Mouse (Mus musculus) gastrocnemius, postnatal 25 days (tissue): ENCODE results near the gene Pard6a. TPM values are rescaled to one million over a fixed set of nuclear protein-coding genes. Genes with fewer than 3 reads are reported as not detected.

Experiments
- total RNA-seq, 2 experiments: library from RNA; stranded (reverse); gene quantifications; 1 replicate in 1 of 2; 2 replicates in 1 of 2; pipeline ENCODE4 v1.2.3; 2021

Pard6a gene
- total RNA-seq, 2 experiments from 2014 or later = 5.4 to 5.7 TPM

Other genes with a start within 250 kb of the Pard6a start
- gene Tppp3, start 229.6 kb upstream of the Pard6a start, total RNA-seq = 10 to 100 TPM; 86.7 to 99.2 TPM
- 10 to 100 TPM in 1 of 2 experiments, 1 to 10 TPM in 1; 8.7 to 10.1 TPM for gene Zdhhc1, start 204.2 kb upstream of the Pard6a start, total RNA-seq
- under 1 TPM; 0.51 to 0.61 TPM for gene Hsd11b2, start 182.4 kb upstream of the Pard6a start, total RNA-seq
- gene Atp6v0d1, start 135.1 kb upstream of the Pard6a start, total RNA-seq = 10 to 100 TPM; 41.7 to 45.1 TPM
- gene Ripor1, start 95.9 kb upstream of the Pard6a start, total RNA-seq = 10 to 100 TPM; 15.5 to 19.6 TPM
- gene Ctcf, start 64.6 kb upstream of the Pard6a start, total RNA-seq = 10 to 100 TPM; 29.2 to 29.6 TPM
- 1 to 10 TPM in 1 of 2 experiments, not detected in 1; 1.7 TPM for gene Agrp, start 63.8 kb upstream of the Pard6a start, total RNA-seq
- under 1 TPM in 1 of 2 experiments, not detected in 1; 0.11 TPM for gene Carmil2, start 14.9 kb upstream of the Pard6a start, total RNA-seq
- 1 to 10 TPM; 6.5 to 6.8 TPM for gene Acd, start within 50 bp of the Pard6a start, total RNA-seq
- not detected for gene 4933405L10Rik, start 6.5 kb downstream of the Pard6a start, total RNA-seq
- 1 to 10 TPM in 1 of 2 experiments, under 1 TPM in 1; 0.82 to 1.0 TPM for gene Enkd1, start 7.1 kb downstream of the Pard6a start, total RNA-seq
- gene Gfod2, start 57.5 kb downstream of the Pard6a start, total RNA-seq = 1 to 10 TPM; 5.1 to 6.2 TPM
- gene Ranbp10, start 126.2 kb downstream of the Pard6a start, total RNA-seq = 10 to 100 TPM; 14.6 to 20.5 TPM
- not detected for gene Tsnaxip1, start 126.6 kb downstream of the Pard6a start, total RNA-seq
- gene Cenpt, start 152.1 kb downstream of the Pard6a start, total RNA-seq = 1 to 10 TPM; 1.2 to 1.7 TPM
- 10 to 100 TPM; 19.3 to 19.5 TPM for gene Thap11, start 154.0 kb downstream of the Pard6a start, total RNA-seq
- 10 to 100 TPM; 47.7 to 79.5 TPM for gene Nutf2, start 159.4 kb downstream of the Pard6a start, total RNA-seq
- gene Edc4, start 179.7 kb downstream of the Pard6a start, total RNA-seq = 10 to 100 TPM; 17.5 to 18.4 TPM
- not detected for gene Nrn1l, start 192.4 kb downstream of the Pard6a start, total RNA-seq
- gene Pskh1, start 199.3 kb downstream of the Pard6a start, total RNA-seq = 10 to 100 TPM in 1 of 2 experiments, 1 to 10 TPM in 1; 10.0 to 10.7 TPM
- not detected for gene Ctrl, start 232.7 kb downstream of the Pard6a start, total RNA-seq
- gene Psmb10, start 237.3 kb downstream of the Pard6a start, total RNA-seq = 10 to 100 TPM; 19.1 to 22.1 TPM
- under 1 TPM; 0.46 to 0.80 TPM for gene Lcat, start 242.2 kb downstream of the Pard6a start, total RNA-seq